Mouse (Mus musculus): ENCODE results near the gene Nlrc4. TPM values are rescaled to one million over a fixed set of nuclear protein-coding genes. Genes with fewer than 3 reads are reported as not detected.

Gene Nlrc4
- total and polyA plus RNA-seq, 3 experiments = 1.9 to 6.0 (median 3.3) TPM

DNA sequence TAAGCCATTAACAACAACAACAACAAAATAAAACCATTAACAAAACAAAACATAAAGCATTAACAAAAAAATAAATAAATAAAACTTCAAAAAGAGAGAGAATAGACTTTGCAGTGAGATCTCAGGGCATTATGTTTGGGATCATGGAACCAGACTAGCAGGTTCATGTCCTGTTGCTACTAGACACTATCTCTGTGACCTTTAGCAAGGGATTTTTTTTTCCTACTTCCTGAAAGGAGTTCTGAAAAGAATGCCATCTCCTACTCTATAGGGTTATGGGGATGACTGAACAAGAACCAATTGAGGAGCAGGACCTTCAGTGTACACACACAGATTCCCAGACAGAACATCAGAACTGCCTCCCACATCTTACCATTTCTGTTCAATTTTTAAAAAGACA lies 4.6 kb upstream of the Nlrc4 start:
- Histone ChIP-seq H3K9me3 (replicated peaks; ENCODE audit: low read length) (no peaks in the 10 kb centered on the region), H3K79me2 (replicated peaks; ENCODE audit: control insufficient read depth, extremely low read depth, insufficient read depth, poor library complexity, severe bottlenecking) (no peaks in the 10 kb centered on the region), H3K9ac (ENCODE audit: insufficient read depth, low read depth) (no peak overlapping the region), H3K4me3 (replicated peaks in 1 of 3; ENCODE audit: low read depth in 2 of 3, low read length in 2 of 3, poor library complexity in 1 of 3) (no peak overlapping the region), H3K27ac (ENCODE audit: insufficient read depth, low read depth) (no peak overlapping the region), H3K36me3 (replicated peaks in 1 of 2; ENCODE audit: control insufficient read depth in 1 of 2, insufficient read depth in 1 of 2, low read length in 1 of 2) (no peaks in the 10 kb centered on the region), H3K4me1 (ENCODE audit: control insufficient read depth in 1 of 2, insufficient read depth in 2 of 2) (peaks cover 0 to 2% of the 10 kb centered on the region in 2 experiments; a peak in 1 of 4 replicates), H3K27me3 (replicated peaks) (no peaks in the 10 kb centered on the region), H3K4me2 (ENCODE audit: insufficient read depth, low read depth, poor library complexity, severe bottlenecking) (no peak overlapping the region)
- TF ChIP-seq SMC3 (IDR thresholded peaks at IDR 0.05; ENCODE audit: low read depth, low read length) (no peak), BHLHE40 (IDR thresholded peaks at IDR 0.05; ENCODE audit: low read depth, low read length) (no peak), GABPA (IDR thresholded peaks at IDR 0.05; ENCODE audit: insufficient replicate concordance, low read depth, low read length) (no peak), USF1 (IDR thresholded peaks at IDR 0.05; ENCODE audit: low read depth, low read length) (no peak), NELFE (IDR thresholded peaks at IDR 0.05; ENCODE audit: low read depth, low read length) (no peak)
- no peak for DNase-seq (ENCODE audit: extremely low read depth)
- in situ Hi-C loops (cut with MboI; ENCODE audit: low pct_ligation_motif_present, low pct_unique_long_range_greater_than_20kb, low sequenced_read_pairs) = no loop called here
- dilution Hi-C loops (cut with MboI; ENCODE audit: extremely low pct_ligation_motif_present, extremely low pct_unique_long_range_greater_than_20kb, low sequenced_read_pairs) = no loop called here

DNA sequence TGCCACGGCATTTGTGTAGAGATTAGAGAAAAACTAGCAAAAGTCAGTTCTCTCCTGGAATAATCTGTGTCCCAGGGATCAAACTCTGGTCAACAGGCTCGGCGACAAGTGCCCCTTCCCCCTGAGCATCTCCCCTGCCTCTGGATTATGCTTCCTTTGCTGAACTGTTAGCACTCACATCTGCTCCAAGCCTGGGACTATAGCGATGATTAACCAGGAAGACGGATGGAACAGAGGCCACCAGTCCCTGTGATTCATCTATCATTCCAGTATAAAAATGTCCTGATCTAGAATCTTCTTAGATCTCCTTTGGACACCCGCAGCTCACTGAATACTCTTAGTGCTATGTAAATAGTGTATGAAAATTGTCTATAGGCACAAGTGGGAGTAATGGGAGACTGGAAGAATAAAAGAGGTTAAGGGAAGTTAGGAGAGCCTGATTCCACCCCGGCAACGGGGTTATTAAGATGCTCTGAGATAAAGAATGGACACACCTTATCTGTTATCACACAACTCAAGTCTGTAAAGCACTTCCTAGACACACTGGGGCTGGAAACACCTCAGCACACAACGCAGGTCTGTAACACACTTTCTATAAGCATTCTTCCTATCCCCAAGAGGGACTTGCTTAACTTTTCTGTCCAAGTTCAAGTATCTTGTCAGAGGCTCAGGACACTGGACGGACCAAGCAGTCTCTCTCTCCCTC lies 817 bp downstream of the Nlrc4 start:
- no peak for TF ChIP-seq MYC (IDR thresholded peaks at IDR 0.05; ENCODE audit: low read depth, low read length)
- no peak for TF ChIP-seq CTCF (conservative IDR thresholded peaks at IDR 0.05 in 1 of 2, IDR thresholded peaks at IDR 0.05 in 1 of 2; ENCODE audit: low read depth in 2 of 2, low read length in 2 of 2)
- TF ChIP-seq GABPA (IDR thresholded peaks at IDR 0.05; ENCODE audit: insufficient replicate concordance, low read depth, low read length) = no peak
- no peak for TF ChIP-seq TCF12 (IDR thresholded peaks at IDR 0.05; ENCODE audit: low read depth, low read length)
- no peak for TF ChIP-seq SIN3A (IDR thresholded peaks at IDR 0.05; ENCODE audit: low read length)
- TF ChIP-seq USF2 (conservative IDR thresholded peaks at IDR 0.05; ENCODE audit: low read depth, low read length) = no peak
- TF ChIP-seq RCOR1 (conservative IDR thresholded peaks at IDR 0.05; ENCODE audit: low read depth, low read length) = no peak
- no peak for TF ChIP-seq SMC3 (IDR thresholded peaks at IDR 0.05; ENCODE audit: low read depth, low read length)
- no peak for TF ChIP-seq ZKSCAN1 (IDR thresholded peaks at IDR 0.05; ENCODE audit: borderline replicate concordance, low read depth, low read length)
- no peak for TF ChIP-seq JUN (IDR thresholded peaks at IDR 0.05; ENCODE audit: insufficient read depth, low read depth, low read length)
- no peak for TF ChIP-seq MAFK (IDR thresholded peaks at IDR 0.05; ENCODE audit: insufficient replicate concordance, low read length)
- no peak for TF ChIP-seq POLR2AphosphoS2 (IDR thresholded peaks at IDR 0.05; ENCODE audit: low read depth, low read length)
- H3K4me2 ChIP-seq (ENCODE audit: insufficient read depth, low read depth, poor library complexity, severe bottlenecking) = peak overlapping the region; percentile 60
- dilution Hi-C loops (cut with MboI; ENCODE audit: extremely low pct_ligation_motif_present, extremely low pct_unique_long_range_greater_than_20kb, low sequenced_read_pairs) (no loop called here), in situ Hi-C loops (cut with MboI; ENCODE audit: low pct_ligation_motif_present, low pct_unique_long_range_greater_than_20kb, low sequenced_read_pairs) (no loop called here)
- H3K9ac ChIP-seq (ENCODE audit: insufficient read depth, low read depth) = peak overlapping the region; percentile 7; the same call in 1 of the 2 replicates
- H3K27me3 ChIP-seq (replicated peaks) = no peaks in the 10 kb centered on the region
- no peaks in the 10 kb centered on the region for H3K79me2 ChIP-seq (replicated peaks; ENCODE audit: control insufficient read depth, extremely low read depth, insufficient read depth, poor library complexity, severe bottlenecking)
- H3K36me3 ChIP-seq (replicated peaks in 1 of 2; ENCODE audit: control insufficient read depth in 1 of 2, insufficient read depth in 1 of 2, low read length in 1 of 2) = peaks cover 0 to 13% of the 10 kb centered on the region in 2 experiments
- H3K4me3 ChIP-seq (replicated peaks in 1 of 3; ENCODE audit: low read depth in 2 of 3, low read length in 2 of 3, poor library complexity in 1 of 3) = peak overlapping the region; percentile 35 to 62 (median 55)
- no peak overlapping the region for H3K27ac ChIP-seq (ENCODE audit: insufficient read depth, low read depth)
- DNase-seq (ENCODE audit: extremely low read depth) = no peak
- peaks cover 2% of the 10 kb centered on the region for H3K9me3 ChIP-seq (replicated peaks; ENCODE audit: low read length)
- H3K4me1 ChIP-seq (ENCODE audit: control insufficient read depth in 1 of 2, insufficient read depth in 2 of 2) = peaks cover 2 to 25% of the 10 kb centered on the region in 2 experiments; a peak in 3 of 4 replicates
